Mouse (Mus musculus): ENCODE data around the gene Rsph14. TPM values are rescaled to one million over a fixed set of nuclear protein-coding genes. Genes with fewer than 3 reads are reported as not detected.

Rsph14 gene
- polyA plus RNA-seq, 1 experiment from 2014 or later, result 8.8 TPM

- Histone ChIP-seq H3K9me3 (ENCODE audit: low read length) (no peaks in the 10 kb centered on the region), H3K4me1 (ENCODE audit: insufficient read depth, low read depth, low read length) (peaks cover 17% of the 10 kb centered on the region; the same call in 1 of the 2 replicates), H3K4me2 (replicated peaks; ENCODE audit: low read depth, low read length) (peak overlapping the region; percentile 23; the same call in 1 of the 2 replicates), H3K4me3 (ENCODE audit: low read depth, low read length) (no peak overlapping the region; the same call in 1 of the 2 replicates), H3K9ac (replicated peaks; ENCODE audit: low read depth) (no peak overlapping the region), H3K36me3 (ENCODE audit: insufficient read depth, low read length) (no peaks in the 10 kb centered on the region), H3K27ac (ENCODE audit: low read length) (peak overlapping the region; percentile 66), H3K27me3 (replicated peaks; ENCODE audit: insufficient read depth, low read length) (no peaks in the 10 kb centered on the region)
- 60% methylated on average over 2 of the region's 2 CpGs for WGBS
- ATAC-seq, result peak; percentile 51
- TF ChIP-seq CTCF (IDR thresholded peaks at IDR 0.05) (no peak), EP300 (IDR thresholded peaks at IDR 0.05) (no peak)
- peak; percentile 48 for DNase-seq (ENCODE audit: low spot score)
Measured at GRCm38 (mm10) chr10:75068086-75068485, 35.7 kb upstream of the Rsph14 start.

- DNase-seq (ENCODE audit: low spot score) (no peak), ATAC-seq (no peak)
- no peak overlapping the region for H3K4me3 ChIP-seq (ENCODE audit: low read depth, low read length)
- no peaks in the 10 kb centered on the region for H3K9me3 ChIP-seq (ENCODE audit: low read length)
- H3K9ac ChIP-seq (replicated peaks; ENCODE audit: low read depth), result no peak overlapping the region
- H3K36me3 ChIP-seq (ENCODE audit: insufficient read depth, low read length), result no peaks in the 10 kb centered on the region
- peaks cover 17% of the 10 kb centered on the region; the same call in 1 of the 2 replicates for H3K4me1 ChIP-seq (ENCODE audit: insufficient read depth, low read depth, low read length)
- TF ChIP-seq CTCF (IDR thresholded peaks at IDR 0.05) (no peak), EP300 (IDR thresholded peaks at IDR 0.05) (no peak)
- no peaks in the 10 kb centered on the region for H3K27me3 ChIP-seq (replicated peaks; ENCODE audit: insufficient read depth, low read length)
- peak overlapping the region; percentile 26; the same call in 1 of the 2 replicates for H3K27ac ChIP-seq (ENCODE audit: low read length)
- H3K4me2 ChIP-seq (replicated peaks; ENCODE audit: low read depth, low read length), result no peak overlapping the region
Measured at GRCm38 (mm10) chr10:75067446-75067845, 35.1 kb upstream of the Rsph14 start.

GRCm38 (mm10) chr10:75065691-75066090 is 33.3 kb upstream of the Rsph14 start:
- Histone ChIP-seq H3K4me3 (ENCODE audit: low read depth, low read length) (no peak overlapping the region), H3K4me1 (ENCODE audit: insufficient read depth, low read depth, low read length) (peaks cover 23% of the 10 kb centered on the region; the same call in 1 of the 2 replicates)
- WGBS, result 68% methylated on average over 6 of the region's 6 CpGs

GRCm38 (mm10) chr10:75063301-75063965 is 31.0 kb upstream of the Rsph14 start:
- Histone ChIP-seq H3K4me2 (replicated peaks; ENCODE audit: low read depth, low read length) (peak overlapping the region; percentile 90), H3K27ac (ENCODE audit: low read length) (0 out of 2 replicates have a peak overlapping the region, but pooled peaks have one; percentile 21), H3K4me1 (ENCODE audit: insufficient read depth, low read depth, low read length) (peaks cover 17% of the 10 kb centered on the region; the same call in 1 of the 2 replicates), H3K9ac (replicated peaks; ENCODE audit: low read depth) (peak overlapping the region; percentile 32; the same call in 1 of the 2 replicates), H3K9me3 (ENCODE audit: low read length) (no peaks in the 10 kb centered on the region), H3K4me3 (ENCODE audit: low read depth, low read length) (peak overlapping the region; percentile 93; the same call in 1 of the 2 replicates), H3K36me3 (ENCODE audit: insufficient read depth, low read length) (no peaks in the 10 kb centered on the region), H3K27me3 (replicated peaks; ENCODE audit: insufficient read depth, low read length) (no peaks in the 10 kb centered on the region)
- ATAC-seq (no peak), DNase-seq (ENCODE audit: low spot score) (no peak)
- 30% methylated on average over 12 of the region's 12 CpGs for WGBS
- TF ChIP-seq EP300 (IDR thresholded peaks at IDR 0.05) (no peak), CTCF (IDR thresholded peaks at IDR 0.05) (no peak)

More at GRCm38 (mm10) chr10:75065691-75066090, 33.3 kb upstream of the Rsph14 start:
- H3K27me3 ChIP-seq (replicated peaks; ENCODE audit: insufficient read depth, low read length), result no peaks in the 10 kb centered on the region
- H3K9me3 ChIP-seq (ENCODE audit: low read length), result no peaks in the 10 kb centered on the region
- H3K36me3 ChIP-seq (ENCODE audit: insufficient read depth, low read length), result no peaks in the 10 kb centered on the region
- TF ChIP-seq CTCF (IDR thresholded peaks at IDR 0.05) (no peak), EP300 (IDR thresholded peaks at IDR 0.05) (no peak)
- no peak overlapping the region for H3K4me2 ChIP-seq (replicated peaks; ENCODE audit: low read depth, low read length)
- no peak overlapping the region for H3K27ac ChIP-seq (ENCODE audit: low read length)
- ATAC-seq, result no peak
- no peak for DNase-seq (ENCODE audit: low spot score)
- no peak overlapping the region for H3K9ac ChIP-seq (replicated peaks; ENCODE audit: low read depth)

GRCm38 (mm10) chr10:75062621-75063020 is 30.2 kb upstream of the Rsph14 start:
- 31% methylated on average over 6 of the region's 6 CpGs for WGBS
- ATAC-seq (peak; percentile 32; the same call in 1 of the 2 replicates), DNase-seq (ENCODE audit: low spot score) (no peak)
- H3K4me2 ChIP-seq (replicated peaks; ENCODE audit: low read depth, low read length), result peak overlapping the region; percentile 90
- H3K27ac ChIP-seq (ENCODE audit: low read length), result no peak overlapping the region
- peaks cover 17% of the 10 kb centered on the region; the same call in 1 of the 2 replicates for H3K4me1 ChIP-seq (ENCODE audit: insufficient read depth, low read depth, low read length)
- H3K9ac ChIP-seq (replicated peaks; ENCODE audit: low read depth), result no peak overlapping the region
- H3K27me3 ChIP-seq (replicated peaks; ENCODE audit: insufficient read depth, low read length), result no peaks in the 10 kb centered on the region
- no peak for TF ChIP-seq EP300 (IDR thresholded peaks at IDR 0.05)
- no peak for TF ChIP-seq CTCF (IDR thresholded peaks at IDR 0.05)
- H3K9me3 ChIP-seq (ENCODE audit: low read length), result no peaks in the 10 kb centered on the region
- H3K36me3 ChIP-seq (ENCODE audit: insufficient read depth, low read length), result no peaks in the 10 kb centered on the region
- peak overlapping the region; percentile 93 for H3K4me3 ChIP-seq (ENCODE audit: low read depth, low read length)

GRCm38 (mm10) chr10:75062189-75062561 is 29.8 kb upstream of the Rsph14 start:
- peak overlapping the region; percentile 51; the same call in 1 of the 2 replicates for H3K27ac ChIP-seq (ENCODE audit: low read length)
- DNase-seq (ENCODE audit: low spot score) (peak; percentile 87), ATAC-seq (peak; percentile 63)
- H3K27me3 ChIP-seq (replicated peaks; ENCODE audit: insufficient read depth, low read length), result no peaks in the 10 kb centered on the region
- no peaks in the 10 kb centered on the region for H3K9me3 ChIP-seq (ENCODE audit: low read length)
- WGBS, result 13% methylated on average over 6 of the region's 6 CpGs
- H3K4me3 ChIP-seq (ENCODE audit: low read depth, low read length), result peak overlapping the region; percentile 93
- H3K36me3 ChIP-seq (ENCODE audit: insufficient read depth, low read length), result no peaks in the 10 kb centered on the region
- H3K9ac ChIP-seq (replicated peaks; ENCODE audit: low read depth), result peak overlapping the region; percentile 63
- TF ChIP-seq CTCF (IDR thresholded peaks at IDR 0.05), result no peak
- TF ChIP-seq EP300 (IDR thresholded peaks at IDR 0.05), result peak; percentile 88
- peak overlapping the region; percentile 90 for H3K4me2 ChIP-seq (replicated peaks; ENCODE audit: low read depth, low read length)
- H3K4me1 ChIP-seq (ENCODE audit: insufficient read depth, low read depth, low read length), result peaks cover 14% of the 10 kb centered on the region; the same call in 1 of the 2 replicates

Measured in lung, postnatal 0 days (tissue).